11 mouse cellular contexts compared by ENCODE assay signal in genomic region chr4:140704166-140704565, GRCm38 (mm10). TPM values are rescaled to one million over a fixed set of nuclear protein-coding genes. Genes with fewer than 3 reads are reported as not detected.
DNase-seq lines count a peak whose midpoint lies in the region; ATAC-seq and TF ChIP-seq lines count a peak whose summit lies in the region.
"Had no signal": no experiment of that assay in that cellular context is flagged by ENCODE, and none has a peak within 500 bp of the region (broad histone marks: within the 10 kb centered on the region; RNA-seq: fewer than 3 reads in every experiment).

No protein-coding gene starts in this region.

- WGBS in heart, embryonic 13.5 days: 34% methylated on average over 4 of the region's 4 CpGs
- WGBS in hindbrain, embryonic 14.5 days: 30% methylated on average over 4 of the region's 4 CpGs
- WGBS in midbrain, embryonic 12.5 days: 45% methylated on average over 4 of the region's 4 CpGs

- TF ChIP-seq RAD21 in MEL (IDR thresholded peaks at IDR 0.05; ENCODE audit: low read depth, low read length): no peak

- TF ChIP-seq POLR2A in MEL (IDR thresholded peaks at IDR 0.05; ENCODE audit: control insufficient read depth in 1 of 2, insufficient read depth in 1 of 2, low read depth in 1 of 2, low read length in 2 of 2, poor library complexity in 1 of 2): no peak

- H3K36me3 ChIP-seq in heart, embryonic 13.5 days: peaks cover 44% of the 10 kb centered on the region
- H3K36me3 ChIP-seq in MEL (ENCODE audit: control insufficient read depth in 1 of 2, insufficient read depth in 2 of 2, low read length in 2 of 2): peaks cover 14 to 17% of the 10 kb centered on the region in 2 experiments
- H3K36me3 ChIP-seq in hindbrain, embryonic 14.5 days (replicated peaks; ENCODE audit: control insufficient read depth, insufficient read depth): peaks cover 28% of the 10 kb centered on the region
- peaks cover 48% of the 10 kb centered on the region for H3K36me3 ChIP-seq in midbrain, embryonic 12.5 days

- ATAC-seq in heart, embryonic 13.5 days (ENCODE audit: extremely low read depth, insufficient number of reproducible peaks, low FRiP score, low TSS enrichment): no peak
- ATAC-seq in hindbrain, embryonic 14.5 days (ENCODE audit: low FRiP score): no peak
- no peak for ATAC-seq in midbrain, embryonic 12.5 days (ENCODE audit: low FRiP score, low read depth)
- ATAC-seq: Patski had no signal

- no peaks in the 10 kb centered on the region for H3K9me3 ChIP-seq in heart, embryonic 13.5 days
- H3K9me3 ChIP-seq in MEL (replicated peaks; ENCODE audit: insufficient read depth, low read length): no peaks in the 10 kb centered on the region
- H3K9me3 ChIP-seq in hindbrain, embryonic 14.5 days (ENCODE audit: control insufficient read depth, low read length): no peaks in the 10 kb centered on the region
- H3K9me3 ChIP-seq in midbrain, embryonic 12.5 days: no peaks in the 10 kb centered on the region

- H3K4me2 ChIP-seq in heart, embryonic 13.5 days: peak overlapping the region; percentile 88
- H3K4me2 ChIP-seq in hindbrain, embryonic 14.5 days (replicated peaks): peak overlapping the region; percentile 93
- peak overlapping the region; percentile 82 for H3K4me2 ChIP-seq in midbrain, embryonic 12.5 days (replicated peaks)

- H3K9ac ChIP-seq in heart, embryonic 13.5 days: peak overlapping the region; percentile 95
- H3K9ac ChIP-seq in MEL (ENCODE audit: control insufficient read depth, low read depth, low read length, poor library complexity, severe bottlenecking): peak overlapping the region; percentile 98
- H3K9ac ChIP-seq in hindbrain, embryonic 14.5 days: peak overlapping the region; percentile 92; the same call in 1 of the 2 replicates
- H3K9ac ChIP-seq in midbrain, embryonic 12.5 days (replicated peaks): peak overlapping the region; percentile 99

- peak overlapping the region; percentile 97 for H3K27ac ChIP-seq in heart, embryonic 13.5 days (replicated peaks)
- H3K27ac ChIP-seq in MEL (ENCODE audit: control insufficient read depth, low read depth, low read length): no peak overlapping the region; the same call in 1 of the 2 replicates
- peak overlapping the region; percentile 47; the same call in 1 of the 2 replicates for H3K27ac ChIP-seq in hindbrain, embryonic 14.5 days
- peak overlapping the region; percentile 100 for H3K27ac ChIP-seq in midbrain, embryonic 12.5 days (replicated peaks)

- H3K27me3 ChIP-seq in heart, embryonic 13.5 days (replicated peaks): peaks cover 5% of the 10 kb centered on the region
- H3K27me3 ChIP-seq in MEL (ENCODE audit: control insufficient read depth in 1 of 2, insufficient read depth in 2 of 2, low read length in 2 of 2): no peaks in the 10 kb centered on the region
- peaks cover 16% of the 10 kb centered on the region for H3K27me3 ChIP-seq in hindbrain, embryonic 14.5 days (ENCODE audit: control insufficient read depth, insufficient read depth, low read length)
- H3K27me3 ChIP-seq in midbrain, embryonic 12.5 days: peaks cover 19% of the 10 kb centered on the region
- H3K27me3 ChIP-seq: Patski had no signal

- TF ChIP-seq CTCF in MEL (IDR thresholded peaks at IDR 0.05 in 2 of 3, conservative IDR thresholded peaks at IDR 0.05 in 1 of 3; ENCODE audit: control insufficient read depth in 1 of 3, insufficient read depth in 1 of 3, low read depth in 2 of 3, low read length in 3 of 3, poor library complexity in 1 of 3, severe bottlenecking in 1 of 3): no peak

- intact Hi-C loops in heart, postnatal 14 days (cut with DNase I): no loop called here

- H3K79me2 ChIP-seq in MEL (ENCODE audit: control insufficient read depth, insufficient read depth, low read length, poor library complexity): peaks cover 79% of the 10 kb centered on the region

- H3K4me1 ChIP-seq in heart, embryonic 13.5 days: peaks cover 67% of the 10 kb centered on the region
- peaks cover 0 to 16% of the 10 kb centered on the region in 2 experiments; a peak in 3 of 4 replicates for H3K4me1 ChIP-seq in MEL (ENCODE audit: control insufficient read depth in 1 of 2, insufficient read depth in 2 of 2, low read length in 2 of 2)
- peaks cover 38% of the 10 kb centered on the region for H3K4me1 ChIP-seq in hindbrain, embryonic 14.5 days (replicated peaks; ENCODE audit: control insufficient read depth, insufficient read depth, low read length)
- H3K4me1 ChIP-seq in midbrain, embryonic 12.5 days: peaks cover 57% of the 10 kb centered on the region

- peak overlapping the region; percentile 94 for H3K4me3 ChIP-seq in heart, embryonic 13.5 days
- peak overlapping the region in 1 of 2 experiments; percentile 73; a peak in 2 of 4 replicates for H3K4me3 ChIP-seq in MEL (ENCODE audit: control insufficient read depth in 1 of 2, insufficient read depth in 1 of 2, low read depth in 2 of 2, low read length in 2 of 2)
- peak overlapping the region; percentile 91 for H3K4me3 ChIP-seq in hindbrain, embryonic 14.5 days (replicated peaks; ENCODE audit: low read length)
- peak overlapping the region; percentile 97 for H3K4me3 ChIP-seq in midbrain, embryonic 12.5 days

- TF ChIP-seq EP300 in MEL (IDR thresholded peaks at IDR 0.05; ENCODE audit: low read depth in 1 of 2, low read length in 2 of 2): no peak

- no peak for DNase-seq in heart, postnatal 14 days
- no peak for DNase-seq in MEL (ENCODE audit: low read depth, low spot score)
- no peak for DNase-seq in hindbrain, embryonic 14.5 days (ENCODE audit: low spot score)
- no peak for DNase-seq in left cerebral cortex, adult 18-20 months (ENCODE audit: low spot score in 2 of 2)
- no peak for DNase-seq in frontal cortex, postnatal 25 days (ENCODE audit: low spot score in 2 of 2)
- DNase-seq in left cerebral cortex, adult 9 months (ENCODE audit: low spot score in 2 of 2): no peak
- DNase-seq: lung, postnatal 10 days; thymus, adult 18-20 months had no signal

TF ChIP-seq in MEL, 35 proteins besides CTCF, POLR2A, EP300 and RAD21:
- no peak for TF ChIP-seq HCFC1 (IDR thresholded peaks at IDR 0.05; ENCODE audit: low read depth, low read length)
- no peak for TF ChIP-seq ZMIZ1 (IDR thresholded peaks at IDR 0.05; ENCODE audit: low read depth, low read length)
- TF ChIP-seq MAZ (IDR thresholded peaks at IDR 0.05; ENCODE audit: low read depth, low read length): no peak
- no peak for TF ChIP-seq GABPA (IDR thresholded peaks at IDR 0.05; ENCODE audit: low read depth, low read length)
- no peak for TF ChIP-seq KAT2A (conservative IDR thresholded peaks at IDR 0.05; ENCODE audit: low read depth, low read length)
- no peak for TF ChIP-seq TBP (IDR thresholded peaks at IDR 0.05; ENCODE audit: low read depth, low read length)
- TF ChIP-seq TCF12 (IDR thresholded peaks at IDR 0.05; ENCODE audit: low read depth, low read length): no peak
- TF ChIP-seq MAX (IDR thresholded peaks at IDR 0.05; ENCODE audit: low read length): no peak
- no peak for TF ChIP-seq POLR2AphosphoS2 (IDR thresholded peaks at IDR 0.05; ENCODE audit: low read length)
- no peak for TF ChIP-seq UBTF (IDR thresholded peaks at IDR 0.05; ENCODE audit: borderline replicate concordance, insufficient read depth, low read depth, low read length)
- no peak for TF ChIP-seq SMC3 (IDR thresholded peaks at IDR 0.05; ENCODE audit: low read depth, low read length)
- TF ChIP-seq CHD1 (IDR thresholded peaks at IDR 0.05; ENCODE audit: low read depth, low read length): no peak
- no peak for TF ChIP-seq ZNF384 (IDR thresholded peaks at IDR 0.05; ENCODE audit: low read depth, low read length)

RNA-seq across cellular contexts. Expression of gene Rcc2, which starts 3.8 kb away (rescaled TPM):
- 9.8 and 10.7 TPM in 2 replicates for polyA plus RNA-seq in heart, embryonic 13.5 days (2015; fragmentation: Nextera tagmentation; extraction: Ambion mirVana)
- total RNA-seq in heart, postnatal 14 days (2021): 10 to 100 TPM; 19.6 to 27.0 TPM
- total RNA-seq in MEL (2012; rRNA removed): 267 and 270 TPM in 2 replicates
- polyA plus RNA-seq in MEL (2012; ENCODE audit: insufficient read depth in 1 of 2, insufficient read length in 2 of 2, low read depth in 1 of 2, low replicate concordance in 2 of 2, missing spikeins in 1 of 2): 100 to 1,000 TPM; 254 to 427 TPM
- 13.3 and 13.8 TPM in 2 replicates for polyA plus RNA-seq in hindbrain, embryonic 14.5 days (2014; fragmentation: Nextera tagmentation; extraction: Ambion mirVana)
- polyA plus RNA-seq in midbrain, embryonic 12.5 days (2016; fragmentation: Nextera tagmentation; extraction: Ambion mirVana): 72.2 and 75.5 TPM in 2 replicates
- 10 to 100 TPM; 89.8 to 94.3 TPM for total RNA-seq in left cerebral cortex, adult 18-20 months (2021)

RNA-seq across cellular contexts. Expression of gene Padi6, which starts 38.3 kb away (rescaled TPM):
- polyA plus RNA-seq in heart, embryonic 13.5 days (2015; fragmentation: Nextera tagmentation; extraction: Ambion mirVana): not detected in 2 replicates
- total RNA-seq in heart, postnatal 14 days (2021): not detected
- total RNA-seq in MEL (2012; rRNA removed): not detected in 2 replicates
- not detected for polyA plus RNA-seq in MEL (2012; ENCODE audit: insufficient read depth in 1 of 2, insufficient read length in 2 of 2, low read depth in 1 of 2, low replicate concordance in 2 of 2, missing spikeins in 1 of 2)
- not detected in 2 replicates for polyA plus RNA-seq in hindbrain, embryonic 14.5 days (2014; fragmentation: Nextera tagmentation; extraction: Ambion mirVana)
- polyA plus RNA-seq in midbrain, embryonic 12.5 days (2016; fragmentation: Nextera tagmentation; extraction: Ambion mirVana): not detected in 2 replicates
- under 1 TPM in 1 of 2 experiments, not detected in 1; 0.66 TPM for total RNA-seq in left cerebral cortex, adult 18-20 months (2021)
- polyA plus RNA-seq: Patski had no signal

RNA-seq across cellular contexts. Expression of gene Arhgef10l, which starts 38.4 kb away (rescaled TPM):
- polyA plus RNA-seq in heart, embryonic 13.5 days (2015; fragmentation: Nextera tagmentation; extraction: Ambion mirVana): 15.3 and 18.2 TPM in 2 replicates
- 10 to 100 TPM; 62.5 TPM for total RNA-seq in heart, postnatal 14 days (2021)
- 10.2 and 16.9 TPM in 2 replicates for total RNA-seq in MEL (2012; rRNA removed)
- 10 to 100 TPM in 1 of 2 experiments, not detected in 1; 26.0 TPM for polyA plus RNA-seq in MEL (2012; ENCODE audit: insufficient read depth in 1 of 2, insufficient read length in 2 of 2, low read depth in 1 of 2, low replicate concordance in 2 of 2, missing spikeins in 1 of 2)
- 19.6 and 21.9 TPM in 2 replicates for polyA plus RNA-seq in hindbrain, embryonic 14.5 days (2014; fragmentation: Nextera tagmentation; extraction: Ambion mirVana)
- polyA plus RNA-seq in midbrain, embryonic 12.5 days (2016; fragmentation: Nextera tagmentation; extraction: Ambion mirVana): 34.2 and 36.5 TPM in 2 replicates
- 10 to 100 TPM; 56.0 to 60.5 TPM for total RNA-seq in left cerebral cortex, adult 18-20 months (2021)
